Mouse (Mus musculus): ENCODE data around the gene Pkp1. TPM values are rescaled to one million over a fixed set of nuclear protein-coding genes. Genes with fewer than 3 reads are reported as not detected.

The Pkp1 gene
- total and polyA plus RNA-seq, 3 experiments: not detected

DNA sequence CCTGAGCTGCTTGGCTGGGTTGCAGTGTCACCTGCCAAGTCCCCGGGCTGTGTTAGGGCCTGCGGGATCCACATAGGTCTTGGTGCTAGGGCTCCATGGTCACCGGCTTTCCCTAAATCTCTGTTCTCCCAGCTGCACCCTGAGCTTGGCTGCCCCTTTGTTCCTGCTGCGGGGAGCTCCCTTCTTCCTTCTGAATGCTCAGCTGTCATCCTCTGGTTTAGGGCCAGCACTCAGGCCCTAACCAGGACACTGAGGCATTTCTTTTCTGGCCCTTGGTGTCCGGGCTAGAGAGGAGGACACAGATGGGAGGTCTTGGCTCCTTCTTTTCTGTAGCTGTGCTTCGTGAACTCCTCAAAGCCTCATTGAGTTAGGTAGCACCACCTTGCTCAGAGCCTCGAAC lies 97.2 kb downstream of the Pkp1 start:
- no peak for DNase-seq

Other genes with a start within 250 kb of the Pkp1 start
- gene Csrp1, start 199.1 kb downstream of the Pkp1 start, total RNA-seq (2021): 100 to 1,000 TPM in 1 of 2 experiments, 10 to 100 TPM in 1; 68.0 to 133 TPM
- gene Csrp1, start 199.1 kb downstream of the Pkp1 start, polyA plus RNA-seq (2012; rRNA removed): 65.7 and 70.2 TPM in 2 replicates
- 10 to 100 TPM; 35.1 to 83.1 TPM for gene Phlda3, start 153.1 kb downstream of the Pkp1 start, total RNA-seq (2021)
- 119 and 180 TPM in 2 replicates for gene Phlda3, start 153.1 kb downstream of the Pkp1 start, polyA plus RNA-seq (2012; rRNA removed)
- not detected for gene Tnni1, start 139.8 kb downstream of the Pkp1 start, total RNA-seq (2021)
- gene Tnni1, start 139.8 kb downstream of the Pkp1 start, polyA plus RNA-seq (2012; rRNA removed): 0.15 and 0.28 TPM in 2 replicates
- gene Lad1, start 100.6 kb downstream of the Pkp1 start, total RNA-seq (2021): under 1 TPM; 0.14 to 0.17 TPM
- 0.38 and 0.40 TPM in 2 replicates for gene Lad1, start 100.6 kb downstream of the Pkp1 start, polyA plus RNA-seq (2012; rRNA removed)
- gene Tnnt2, start 82.9 kb downstream of the Pkp1 start, total RNA-seq (2021): 1 to 10 TPM; 3.1 to 5.7 TPM
- gene Tnnt2, start 82.9 kb downstream of the Pkp1 start, polyA plus RNA-seq (2012; rRNA removed): 0.66 and 1.00 TPM in 2 replicates
- gene Igfn1, start 87.1 kb upstream of the Pkp1 start, total RNA-seq (2021): under 1 TPM in 1 of 2 experiments, not detected in 1; 0.17 TPM
- gene Igfn1, start 87.1 kb upstream of the Pkp1 start, polyA plus RNA-seq (2012; rRNA removed): 0.16 and 0.17 TPM in 2 replicates
- gene Tmem9, start 88.9 kb upstream of the Pkp1 start, total RNA-seq (2021): 10 to 100 TPM; 39.5 to 46.4 TPM
- gene Tmem9, start 88.9 kb upstream of the Pkp1 start, polyA plus RNA-seq (2012; rRNA removed): 102 and 112 TPM in 2 replicates
- not detected for gene Ascl5, start 131.6 kb upstream of the Pkp1 start, total RNA-seq (2021)
- 0.39 TPM in 1 of 2 replicates, not detected in the other for gene Ascl5, start 131.6 kb upstream of the Pkp1 start, polyA plus RNA-seq (2012; rRNA removed)
- 1 to 10 TPM in 1 of 2 experiments, under 1 TPM in 1; 0.17 to 1.2 TPM for gene Cacna1s, start 133.5 kb upstream of the Pkp1 start, total RNA-seq (2021)
- 0.15 and 0.40 TPM in 2 replicates for gene Cacna1s, start 133.5 kb upstream of the Pkp1 start, polyA plus RNA-seq (2012; rRNA removed)
- 1 to 10 TPM; 2.2 to 5.1 TPM for gene Kif21b, start 212.2 kb upstream of the Pkp1 start, total RNA-seq (2021)
- 4.5 and 6.5 TPM in 2 replicates for gene Kif21b, start 212.2 kb upstream of the Pkp1 start, polyA plus RNA-seq (2012; rRNA removed)